Mouse (Mus musculus) liver, postnatal 0 days (tissue): Measurements from ENCODE around the gene Zfp622.

ENCODE experiments used
- CTCF ChIP-seq: sonication (generic); IDR thresholded peaks from 2 replicates; pipeline ENCODE4 v1.5.1; 2016; ENCODE audit warnings: antibody characterized with exemption, low read depth
- EP300 ChIP-seq: IDR thresholded peaks from 2 replicates; pipeline ENCODE4 v1.6.1; 2016; ENCODE audit warnings: antibody characterized with exemption, low read depth, mild to moderate bottlenecking

DNA sequence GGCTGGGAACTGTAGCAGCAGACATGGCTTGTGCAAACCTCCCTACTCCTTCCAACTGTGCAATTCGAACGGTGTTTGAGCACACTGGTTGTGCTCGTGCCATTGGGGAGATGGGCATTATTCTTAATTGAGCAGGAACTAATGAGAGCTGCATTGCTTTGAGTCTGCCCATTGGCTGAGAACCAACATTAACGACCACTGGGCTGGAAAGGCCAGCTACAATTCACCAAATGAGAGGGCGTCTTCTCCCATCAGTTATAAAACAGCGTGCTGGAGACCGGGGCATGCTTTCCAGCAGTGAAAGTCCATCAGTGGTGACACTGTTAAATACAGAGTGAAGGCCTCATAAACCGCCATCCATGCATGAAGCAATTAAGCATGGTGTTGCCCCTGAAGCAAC is 37.6 kb downstream of the Zfp622 start:
- TF ChIP-seq EP300, result no peak
- no peak for TF ChIP-seq CTCF
